Mouse (Mus musculus): ENCODE measurements around the gene Ints4. TPM values are rescaled to one million over a fixed set of nuclear protein-coding genes. Genes with fewer than 3 reads are reported as not detected.
A peak's percentile ranks its signal among the peaks of the same experiment; 100 is the strongest.

Gene Ints4
- total RNA-seq, 1 experiment: 64.2 TPM

DNA sequence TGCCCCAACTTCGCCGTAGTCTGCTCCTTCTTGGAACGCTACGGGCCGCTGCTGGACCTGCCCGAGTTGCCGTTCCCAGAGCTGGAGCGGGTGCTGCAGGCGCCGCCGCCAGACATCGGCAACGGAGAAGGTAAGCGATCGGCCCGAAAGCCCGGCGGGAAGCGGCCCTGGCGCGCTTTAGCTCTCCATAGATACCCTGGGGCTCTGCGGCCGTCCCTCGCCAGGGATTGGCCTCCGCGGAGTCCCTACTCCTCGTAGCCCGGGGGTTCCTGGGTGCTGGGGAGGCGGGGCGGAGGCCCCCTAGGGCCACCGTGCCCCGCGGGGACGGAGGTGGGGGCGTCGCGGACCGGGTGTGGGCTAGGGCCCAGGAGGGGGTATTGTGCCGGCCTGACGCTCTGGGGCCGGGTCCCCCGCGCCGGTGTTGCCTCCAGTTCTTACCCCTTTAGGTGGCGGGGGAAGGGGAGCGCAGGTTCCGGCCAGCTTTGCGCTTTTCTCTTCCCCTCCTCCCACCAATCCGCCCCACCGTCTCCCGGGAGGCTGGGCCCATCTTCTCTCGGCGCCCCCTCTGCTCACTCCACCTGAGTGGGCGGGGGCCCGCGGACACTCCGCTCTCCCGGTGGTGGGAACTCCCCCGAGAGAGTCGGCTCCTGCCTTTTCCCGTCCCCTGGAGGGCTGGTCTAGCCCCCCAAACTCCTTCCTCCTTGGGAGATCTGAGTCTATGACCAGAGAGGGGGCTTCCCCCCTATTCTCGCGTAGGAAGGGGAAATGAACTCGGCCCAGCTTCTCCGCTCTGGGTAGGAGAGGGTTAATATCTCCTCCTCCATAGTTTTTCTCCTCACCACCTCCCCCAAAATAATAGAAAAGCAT lies 99.5 kb downstream of the Ints4 start:
- H3K4me3 ChIP-seq (ENCODE audit: insufficient read depth in 1 of 2, low read depth in 1 of 2, low read length in 2 of 2, poor library complexity in 1 of 2, severe bottlenecking in 1 of 2): peak overlapping the region; percentile 95 to 99
- no peak for DNase-seq (ENCODE audit: low read depth, low spot score)
- peak overlapping the region; percentile 95 for H3K27ac ChIP-seq (ENCODE audit: insufficient read depth, low read depth, low read length, poor library complexity, severe bottlenecking)
- peak overlapping the region; percentile 99 for H3K9ac ChIP-seq (ENCODE audit: insufficient read depth, low read depth, low read length, poor library complexity, severe bottlenecking)
- no peaks in the 10 kb centered on the region for H3K9me3 ChIP-seq (ENCODE audit: control insufficient read depth, insufficient read depth, low read depth, low read length)
- in situ Hi-C loops (cut with MboI; ENCODE audit: low sequenced_read_pairs in 2 of 2, unreplicated experiment in 2 of 2): no loop called here
- H3K36me3 ChIP-seq (ENCODE audit: control insufficient read depth, insufficient read depth, low read length, poor library complexity, severe bottlenecking): no peaks in the 10 kb centered on the region
- H3K4me1 ChIP-seq (ENCODE audit: control insufficient read depth in 2 of 2, insufficient read depth in 2 of 2, low read length in 2 of 2, poor library complexity in 1 of 2): peaks cover 3 to 8% of the 10 kb centered on the region in 2 experiments; a peak in 2 of 4 replicates
- TF ChIP-seq ZNF384 (IDR thresholded peaks at IDR 0.05; ENCODE audit: low read depth, low read length) (no peak), MAFK (IDR thresholded peaks at IDR 0.05; ENCODE audit: insufficient read depth, low read depth, low read length) (no peak), HCFC1 (IDR thresholded peaks at IDR 0.05; ENCODE audit: borderline replicate concordance, insufficient read depth, low read length) (no peak; the same call in 1 of the 2 replicates), CHD2 (IDR thresholded peaks at IDR 0.05; ENCODE audit: low read depth, low read length) (no peak), ZC3H11A (IDR thresholded peaks at IDR 0.05; ENCODE audit: borderline replicate concordance, low read depth, low read length) (no peak)

GRCm38 (mm10) chr7:97580843-97581214 lies 100.1 kb downstream of the Ints4 start:
- H3K9me3 ChIP-seq (ENCODE audit: control insufficient read depth, insufficient read depth, low read depth, low read length): no peaks in the 10 kb centered on the region
- peak overlapping the region; percentile 99 for H3K9ac ChIP-seq (ENCODE audit: insufficient read depth, low read depth, low read length, poor library complexity, severe bottlenecking)
- peaks cover 3 to 8% of the 10 kb centered on the region in 2 experiments; a peak in 2 of 4 replicates for H3K4me1 ChIP-seq (ENCODE audit: control insufficient read depth in 2 of 2, insufficient read depth in 2 of 2, low read length in 2 of 2, poor library complexity in 1 of 2)
- peak overlapping the region; percentile 95 to 99 for H3K4me3 ChIP-seq (ENCODE audit: insufficient read depth in 1 of 2, low read depth in 1 of 2, low read length in 2 of 2, poor library complexity in 1 of 2, severe bottlenecking in 1 of 2)
- H3K36me3 ChIP-seq (ENCODE audit: control insufficient read depth, insufficient read depth, low read length, poor library complexity, severe bottlenecking): no peaks in the 10 kb centered on the region
- H3K27ac ChIP-seq (ENCODE audit: insufficient read depth, low read depth, low read length, poor library complexity, severe bottlenecking): peak overlapping the region; percentile 95; the same call in 1 of the 2 replicates
- TF ChIP-seq CHD2 (IDR thresholded peaks at IDR 0.05; ENCODE audit: low read depth, low read length) (no peak), ZNF384 (IDR thresholded peaks at IDR 0.05; ENCODE audit: low read depth, low read length) (no peak), ZC3H11A (IDR thresholded peaks at IDR 0.05; ENCODE audit: borderline replicate concordance, low read depth, low read length) (no peak), HCFC1 (IDR thresholded peaks at IDR 0.05; ENCODE audit: borderline replicate concordance, insufficient read depth, low read length) (no peak; the same call in 1 of the 2 replicates), MAFK (IDR thresholded peaks at IDR 0.05; ENCODE audit: insufficient read depth, low read depth, low read length) (no peak)
- DNase-seq (ENCODE audit: low read depth, low spot score): peak; percentile 62
- in situ Hi-C loops (cut with MboI; ENCODE audit: low sequenced_read_pairs in 2 of 2, unreplicated experiment in 2 of 2): no loop called here

- Histone ChIP-seq H3K4me1 (ENCODE audit: control insufficient read depth in 2 of 2, insufficient read depth in 2 of 2, low read length in 2 of 2, poor library complexity in 1 of 2) (peaks cover 9 to 22% of the 10 kb centered on the region in 2 experiments), H3K9ac (ENCODE audit: insufficient read depth, low read depth, low read length, poor library complexity, severe bottlenecking) (no peak overlapping the region), H3K36me3 (ENCODE audit: control insufficient read depth, insufficient read depth, low read length, poor library complexity, severe bottlenecking) (no peaks in the 10 kb centered on the region), H3K9me3 (ENCODE audit: control insufficient read depth, insufficient read depth, low read depth, low read length) (no peaks in the 10 kb centered on the region), H3K4me3 (ENCODE audit: insufficient read depth in 1 of 2, low read depth in 1 of 2, low read length in 2 of 2, poor library complexity in 1 of 2, severe bottlenecking in 1 of 2) (no peak overlapping the region), H3K27ac (ENCODE audit: insufficient read depth, low read depth, low read length, poor library complexity, severe bottlenecking) (no peak overlapping the region; the same call in 1 of the 2 replicates)
- DNase-seq (ENCODE audit: low read depth, low spot score): no peak
- TF ChIP-seq ZC3H11A (IDR thresholded peaks at IDR 0.05; ENCODE audit: borderline replicate concordance, low read depth, low read length) (no peak), HCFC1 (IDR thresholded peaks at IDR 0.05; ENCODE audit: borderline replicate concordance, insufficient read depth, low read length) (no peak), ZNF384 (IDR thresholded peaks at IDR 0.05; ENCODE audit: low read depth, low read length) (no peak), MAFK (IDR thresholded peaks at IDR 0.05; ENCODE audit: insufficient read depth, low read depth, low read length) (no peak), CHD2 (IDR thresholded peaks at IDR 0.05; ENCODE audit: low read depth, low read length) (no peak)
- in situ Hi-C loops (cut with MboI; ENCODE audit: low sequenced_read_pairs in 2 of 2, unreplicated experiment in 2 of 2): no loop called here
Measured at GRCm38 (mm10) chr7:97588506-97588905, 107.8 kb downstream of the Ints4 start.

GRCm38 (mm10) chr7:97590488-97590887 lies 109.7 kb downstream of the Ints4 start:
- no peak overlapping the region; the same call in 1 of the 2 replicates for H3K27ac ChIP-seq (ENCODE audit: insufficient read depth, low read depth, low read length, poor library complexity, severe bottlenecking)
- H3K36me3 ChIP-seq (ENCODE audit: control insufficient read depth, insufficient read depth, low read length, poor library complexity, severe bottlenecking): no peaks in the 10 kb centered on the region
- H3K9me3 ChIP-seq (ENCODE audit: control insufficient read depth, insufficient read depth, low read depth, low read length): no peaks in the 10 kb centered on the region
- in situ Hi-C loops (cut with MboI; ENCODE audit: low sequenced_read_pairs in 2 of 2, unreplicated experiment in 2 of 2): no loop called here
- DNase-seq (ENCODE audit: low read depth, low spot score): no peak
- no peak overlapping the region for H3K4me3 ChIP-seq (ENCODE audit: insufficient read depth in 1 of 2, low read depth in 1 of 2, low read length in 2 of 2, poor library complexity in 1 of 2, severe bottlenecking in 1 of 2)
- peaks cover 9 to 21% of the 10 kb centered on the region in 2 experiments; a peak in 3 of 4 replicates for H3K4me1 ChIP-seq (ENCODE audit: control insufficient read depth in 2 of 2, insufficient read depth in 2 of 2, low read length in 2 of 2, poor library complexity in 1 of 2)
- H3K9ac ChIP-seq (ENCODE audit: insufficient read depth, low read depth, low read length, poor library complexity, severe bottlenecking): no peak overlapping the region
- TF ChIP-seq CHD2 (IDR thresholded peaks at IDR 0.05; ENCODE audit: low read depth, low read length) (no peak), HCFC1 (IDR thresholded peaks at IDR 0.05; ENCODE audit: borderline replicate concordance, insufficient read depth, low read length) (no peak), ZNF384 (IDR thresholded peaks at IDR 0.05; ENCODE audit: low read depth, low read length) (no peak), ZC3H11A (IDR thresholded peaks at IDR 0.05; ENCODE audit: borderline replicate concordance, low read depth, low read length) (no peak), MAFK (IDR thresholded peaks at IDR 0.05; ENCODE audit: insufficient read depth, low read depth, low read length) (no peak)

Other genes with a start within 250 kb of the Ints4 start
- 5.8 and 10.3 TPM in 2 replicates for gene Usp35, start 148.9 kb upstream of the Ints4 start, total RNA-seq (2012; rRNA removed)
- 1.2 and 1.4 TPM in 2 replicates for gene Kctd21, start 148.6 kb upstream of the Ints4 start, total RNA-seq (2012; rRNA removed)
- gene Alg8, start 109.3 kb upstream of the Ints4 start, total RNA-seq (2012; rRNA removed): 9.0 and 9.7 TPM in 2 replicates
- 233 and 286 TPM in 2 replicates for gene Ndufc2, start 81.0 kb upstream of the Ints4 start, total RNA-seq (2012; rRNA removed)
- 0.85 and 0.89 TPM in 2 replicates for gene Thrsp, start 63.2 kb upstream of the Ints4 start, total RNA-seq (2012; rRNA removed)
- gene Kctd14, start 29.6 kb upstream of the Ints4 start, total RNA-seq (2012; rRNA removed): 0.09 TPM in 1 of 2 replicates, not detected in the other
- 11.1 and 15.5 TPM in 2 replicates for gene Aamdc, start 98.5 kb downstream of the Ints4 start, total RNA-seq (2012; rRNA removed)
- gene Rsf1, start 98.9 kb downstream of the Ints4 start, total RNA-seq (2012; rRNA removed): 27.0 and 31.1 TPM in 2 replicates
- gene Clns1a, start 215.7 kb downstream of the Ints4 start, total RNA-seq (2012; rRNA removed): 173 and 191 TPM in 2 replicates